Comparison of ENCODE assay signal across 9 mouse cellular contexts in the genomic region with DNA sequence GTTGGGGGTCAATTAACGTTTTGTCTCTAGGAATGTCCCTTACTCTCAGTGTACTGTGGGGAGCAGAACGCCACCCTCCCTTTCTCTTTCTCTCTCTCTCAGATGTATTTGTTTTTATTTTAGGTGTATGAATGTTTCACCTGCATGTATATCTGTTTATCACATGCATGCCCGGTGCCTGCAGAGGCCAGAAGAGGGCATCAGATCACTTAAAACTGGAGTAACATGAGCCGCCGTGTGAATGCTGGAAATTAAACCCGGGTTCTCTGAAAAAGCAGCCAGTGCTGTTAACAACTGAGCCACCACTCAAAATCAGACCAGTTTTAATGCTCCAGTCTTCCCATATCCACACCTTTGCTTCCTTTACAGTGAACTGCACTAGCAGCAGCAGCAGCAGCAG. TPM values are rescaled to one million over a fixed set of nuclear protein-coding genes. Genes with fewer than 3 reads are reported as not detected.
DNase-seq lines count a peak whose midpoint lies in the region; ATAC-seq and TF ChIP-seq lines count a peak whose summit lies in the region.
"Had no signal": no experiment of that assay in that cellular context is flagged by ENCODE, and none has a peak within 500 bp of the region (broad histone marks: within the 10 kb centered on the region; RNA-seq: fewer than 3 reads in every experiment).

No protein-coding gene starts in this region.

- 35% methylated on average over 6 of the region's 6 CpGs for WGBS in kidney, adult 2 months
- 34% methylated on average over 6 of the region's 6 CpGs for WGBS in kidney, embryonic 16.5 days
- 50% methylated on average over 6 of the region's 6 CpGs for WGBS in embryonic facial prominence, embryonic 10.5 days

- intact Hi-C loops in heart, postnatal 10 days (cut with DNase I) = loop anchor here (5.0 kb wide), 1 partner anchor 1124 kb away; no protein-coding TSS in a partner anchor

- no peaks in the 10 kb centered on the region for H3K27me3 ChIP-seq in kidney, adult 2 months (replicated peaks; ENCODE audit: control insufficient read depth, insufficient read depth, low read length)
- no peaks in the 10 kb centered on the region for H3K27me3 ChIP-seq in kidney, embryonic 16.5 days (ENCODE audit: insufficient read depth, low read length)
- no peaks in the 10 kb centered on the region for H3K27me3 ChIP-seq in embryonic facial prominence, embryonic 10.5 days (replicated peaks; ENCODE audit: low read depth, poor library complexity, severe bottlenecking)
- H3K27me3 ChIP-seq: embryonic facial prominence, embryonic 12.5 days; hindbrain, embryonic 15.5 days had no signal

- H3K27ac ChIP-seq in kidney, adult 2 months (ENCODE audit: insufficient read depth, low read depth, low read length) = no peak overlapping the region
- no peak overlapping the region for H3K27ac ChIP-seq in kidney, embryonic 16.5 days (ENCODE audit: low read length)
- H3K27ac ChIP-seq in embryonic facial prominence, embryonic 10.5 days (replicated peaks) = no peak overlapping the region
- H3K27ac ChIP-seq: embryonic facial prominence, embryonic 12.5 days; hindbrain, embryonic 15.5 days had no signal

- H3K4me1 ChIP-seq in kidney, adult 2 months (ENCODE audit: control insufficient read depth, insufficient read depth, low read length) = no peaks in the 10 kb centered on the region
- H3K4me1 ChIP-seq in kidney, embryonic 16.5 days (ENCODE audit: insufficient read depth, low read length) = no peaks in the 10 kb centered on the region
- peaks cover 7% of the 10 kb centered on the region for H3K4me1 ChIP-seq in embryonic facial prominence, embryonic 10.5 days
- H3K4me1 ChIP-seq: hindbrain, embryonic 15.5 days had no signal

- TF ChIP-seq CTCF in kidney, adult 2 months (conservative IDR thresholded peaks at IDR 0.05; ENCODE audit: insufficient read depth, insufficient read length, low read depth, low read length) = peak; percentile 43; the same call in 1 of the 2 replicates

- no peak overlapping the region for H3K9ac ChIP-seq in kidney, embryonic 16.5 days (replicated peaks; ENCODE audit: low read length)
- H3K9ac ChIP-seq: embryonic facial prominence, embryonic 12.5 days; hindbrain, embryonic 15.5 days had no signal

- no peak for ATAC-seq in kidney, embryonic 16.5 days (ENCODE audit: low FRiP score, low TSS enrichment)

- peak; percentile 21 for DNase-seq in kidney, adult 2 months
- DNase-seq in 3T3-L1 (ENCODE audit: low read depth, low spot score) (peak; percentile 60), A20 (ENCODE audit: low read depth, low spot score) (peak; percentile 60)
- DNase-seq in embryonic facial prominence, embryonic 10.5 days (ENCODE audit: low spot score) = peak; percentile 28
- no peak for DNase-seq in right cerebral cortex, postnatal 4 days
- no peak for DNase-seq in heart, postnatal 10 days

- no peak overlapping the region for H3K4me3 ChIP-seq in kidney, adult 2 months (ENCODE audit: insufficient read depth, low read depth, low read length)
- H3K4me3 ChIP-seq in kidney, embryonic 16.5 days (ENCODE audit: low read length) = no peak overlapping the region
- H3K4me3 ChIP-seq in embryonic facial prominence, embryonic 10.5 days = no peak overlapping the region
- H3K4me3 ChIP-seq: embryonic facial prominence, embryonic 12.5 days; hindbrain, embryonic 15.5 days had no signal

- H3K9me3 ChIP-seq in kidney, embryonic 16.5 days (ENCODE audit: low read length) = no peaks in the 10 kb centered on the region
- H3K9me3 ChIP-seq in embryonic facial prominence, embryonic 10.5 days = no peaks in the 10 kb centered on the region
- H3K9me3 ChIP-seq: embryonic facial prominence, embryonic 12.5 days; hindbrain, embryonic 15.5 days had no signal

- TF ChIP-seq POLR2A in kidney, adult 2 months (IDR thresholded peaks at IDR 0.05; ENCODE audit: low read depth, low read length) = no peak

- H3K4me2 ChIP-seq in kidney, embryonic 16.5 days (replicated peaks; ENCODE audit: low read depth, low read length) = no peak overlapping the region
- H3K4me2 ChIP-seq: embryonic facial prominence, embryonic 12.5 days; hindbrain, embryonic 15.5 days had no signal

- no peaks in the 10 kb centered on the region for H3K36me3 ChIP-seq in kidney, adult 2 months (ENCODE audit: control insufficient read depth, insufficient read depth, low read length)
- no peaks in the 10 kb centered on the region for H3K36me3 ChIP-seq in kidney, embryonic 16.5 days (ENCODE audit: insufficient read depth, low read length)
- H3K36me3 ChIP-seq in embryonic facial prominence, embryonic 10.5 days (replicated peaks) = no peaks in the 10 kb centered on the region
- H3K36me3 ChIP-seq: embryonic facial prominence, embryonic 12.5 days; hindbrain, embryonic 15.5 days had no signal

RNA-seq across cellular contexts. Expression of gene Abcc12, which starts 6.2 kb away (rescaled TPM):
- polyA plus RNA-seq in kidney, adult 2 months (2012; rRNA removed) = 0.01 and 0.03 TPM in 2 replicates
- 0.05 and 0.06 TPM in 2 replicates for polyA plus RNA-seq in kidney, embryonic 16.5 days (2015; fragmentation: Nextera tagmentation; extraction: Ambion mirVana)
- polyA plus RNA-seq in embryonic facial prominence, embryonic 10.5 days (2016; fragmentation: Nextera tagmentation; extraction: Ambion mirVana) = not detected in 2 replicates
- under 1 TPM; 0.07 to 0.15 TPM for total RNA-seq in heart, postnatal 10 days (2021)

RNA-seq across cellular contexts. Expression of gene Lonp2, which starts 37.2 kb away (rescaled TPM):
- polyA plus RNA-seq in kidney, adult 2 months (2012; rRNA removed) = 82.9 and 87.1 TPM in 2 replicates
- 74.9 and 77.6 TPM in 2 replicates for polyA plus RNA-seq in kidney, embryonic 16.5 days (2015; fragmentation: Nextera tagmentation; extraction: Ambion mirVana)
- polyA plus RNA-seq in embryonic facial prominence, embryonic 10.5 days (2016; fragmentation: Nextera tagmentation; extraction: Ambion mirVana) = 50.5 and 51.4 TPM in 2 replicates
- total RNA-seq in heart, postnatal 10 days (2021) = 10 to 100 TPM; 65.7 to 68.2 TPM

Comparison
In these comparisons a context has a peak if more than half of its experiments do, and no peak if none do; other contexts are left out.
1. DNase-seq: peak in kidney, adult 2 months (single experiment), 3T3-L1 (single experiment), A20 (single experiment) and embryonic facial prominence, embryonic 10.5 days (single experiment); none in right cerebral cortex, postnatal 4 days (single experiment) and heart, postnatal 10 days (0 of 2).